Mouse (Mus musculus) heart, embryonic 16.5 days (tissue): ENCODE results near the gene Stx1b. TPM values are rescaled to one million over a fixed set of nuclear protein-coding genes. Genes with fewer than 3 reads are reported as not detected.

Source experiments
- ATAC-seq: fragments of 200-750 bp; cut with Nextera tagmentation; replicated peaks from 2 replicates; pipeline ENCODE4 v1.8.0; 2017; ENCODE audit warnings: moderate number of reproducible peaks; ENCODE audit not compliant: insufficient read depth, low FRiP score; ENCODE audit errors: extremely low read depth
- H3K27ac ChIP-seq: fragments of 300-500 bp; sonication (generic); 2 replicates; pipeline ENCODE4 v1.5.1; 2014; ENCODE audit warnings: mild to moderate bottlenecking, low read length, control low read depth, moderate library complexity
- H3K27me3 ChIP-seq: fragments of 300-500 bp; sonication (generic); 2 replicates; pipeline ENCODE4 v1.6.1; 2014; ENCODE audit warnings: low read length, mixed read lengths; ENCODE audit not compliant: control insufficient read depth, insufficient read depth
- H3K36me3 ChIP-seq: fragments of 300-500 bp; sonication (generic); 2 replicates; pipeline ENCODE4 v1.6.1; 2014; ENCODE audit not compliant: control insufficient read depth, insufficient read depth
- H3K4me1 ChIP-seq: fragments of 300-500 bp; sonication (generic); 2 replicates; pipeline ENCODE4 v1.6.1; 2014; ENCODE audit warnings: low read length, mixed read lengths; ENCODE audit not compliant: control insufficient read depth, insufficient read depth
- H3K4me2 ChIP-seq: fragments of 300-500 bp; sonication (generic); 2 replicates; pipeline ENCODE4 v1.6.1; 2014; ENCODE audit warnings: low read depth, mild to moderate bottlenecking, control low read depth, low read length
- H3K4me3 ChIP-seq: fragments of 300-500 bp; sonication (generic); 2 replicates; pipeline ENCODE4 v1.5.1; 2014; ENCODE audit warnings: mild to moderate bottlenecking, control low read depth, low read length
- H3K9ac ChIP-seq: fragments of 300-500 bp; sonication (generic); 2 replicates; pipeline ENCODE4 v1.6.1; 2014; ENCODE audit warnings: low read length, control low read depth
- H3K9me3 ChIP-seq: fragments of 300-500 bp; sonication (generic); replicated peaks from 2 replicates; pipeline ENCODE4 v1.6.1; 2016; ENCODE audit warnings: low read length; ENCODE audit not compliant: control insufficient read depth
- WGBS: fragments of 180-500 bp; shearing (Covaris S2); extraction: QIAGEN DNeasy Blood & Tissue Kit; methylation state at CpG from one replicate; pipeline ENCODE4 v1.1.7; 2014; 5-methylcytosine and 5-hydroxymethylcytosine counted together
- polyA plus RNA-seq: library from polyadenylated mRNA; unstranded; fragments of >200 nt; fragmentation: Nextera tagmentation; extraction: Ambion mirVana; gene quantifications from 2 replicates; pipeline ENCODE4 v1.2.1, GENCODE M21; 2015

Gene Stx1b
- polyA plus RNA-seq, 1 experiment from 2014 or later: 1.3 TPM

DNA sequence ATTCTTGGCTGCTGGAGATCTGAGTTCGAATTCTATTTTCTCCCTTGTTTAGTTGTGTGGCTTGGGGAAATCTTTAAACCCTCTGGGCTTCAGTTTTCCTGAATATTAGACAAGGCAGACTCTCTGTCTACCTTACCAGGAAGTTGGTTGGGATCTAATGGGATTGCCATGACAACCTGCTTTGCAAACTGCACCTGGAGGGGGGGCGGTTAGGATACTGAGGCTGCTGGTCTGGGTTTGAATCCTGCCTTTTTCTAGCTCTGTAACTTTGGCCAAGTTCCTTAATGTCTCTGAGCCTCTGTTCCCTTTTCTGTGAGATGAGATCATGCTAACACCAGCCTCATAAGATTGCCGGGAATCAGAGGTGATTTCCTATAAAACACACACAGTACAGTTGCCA lies 1.9 kb downstream of the Stx1b start:
- Histone ChIP-seq H3K27me3 (no peaks in the 10 kb centered on the region; the same call in 1 of the 2 replicates), H3K9me3 (no peaks in the 10 kb centered on the region), H3K4me2 (no peak overlapping the region), H3K9ac (no peak overlapping the region), H3K4me3 (no peak overlapping the region), H3K27ac (no peak overlapping the region), H3K36me3 (no peaks in the 10 kb centered on the region), H3K4me1 (0 out of 2 replicates have a peak, but pooled peaks cover 3% of the 10 kb centered on the region)
- WGBS: 73% methylated on average over 3 of the region's 3 CpGs
- no peak for ATAC-seq

GRCm38 (mm10) chr7:127820836-127821509 lies 3.4 kb downstream of the Stx1b start:
- WGBS: 61% methylated on average over 13 of the region's 13 CpGs
- Histone ChIP-seq H3K36me3 (no peaks in the 10 kb centered on the region), H3K4me2 (no peak overlapping the region), H3K4me3 (no peak overlapping the region), H3K27ac (peak overlapping the region; percentile 56), H3K27me3 (no peaks in the 10 kb centered on the region; the same call in 1 of the 2 replicates), H3K9me3 (no peaks in the 10 kb centered on the region), H3K4me1 (peaks cover 7% of the 10 kb centered on the region), H3K9ac (no peak overlapping the region)
- no peak for ATAC-seq

GRCm38 (mm10) chr7:127817776-127818175 lies 6.6 kb downstream of the Stx1b start:
- Histone ChIP-seq H3K27ac (no peak overlapping the region), H3K9ac (no peak overlapping the region)
- no peak for ATAC-seq

GRCm38 (mm10) chr7:127817053-127817452 lies 7.3 kb downstream of the Stx1b start:
- Histone ChIP-seq H3K36me3 (no peaks in the 10 kb centered on the region), H3K27ac (no peak overlapping the region), H3K4me1 (peaks cover 18% of the 10 kb centered on the region), H3K4me2 (no peak overlapping the region), H3K9ac (no peak overlapping the region), H3K9me3 (no peaks in the 10 kb centered on the region), H3K27me3 (no peaks in the 10 kb centered on the region), H3K4me3 (no peak overlapping the region)
- no peak for ATAC-seq
- 68% methylated on average over 7 of the region's 7 CpGs for WGBS

More at GRCm38 (mm10) chr7:127817776-127818175, 6.6 kb downstream of the Stx1b start:
- 83% methylated on average over 5 of the region's 5 CpGs for WGBS
- Histone ChIP-seq H3K9me3 (no peaks in the 10 kb centered on the region), H3K4me3 (no peak overlapping the region), H3K4me1 (peaks cover 18% of the 10 kb centered on the region), H3K36me3 (no peaks in the 10 kb centered on the region), H3K4me2 (no peak overlapping the region), H3K27me3 (no peaks in the 10 kb centered on the region)

DNA sequence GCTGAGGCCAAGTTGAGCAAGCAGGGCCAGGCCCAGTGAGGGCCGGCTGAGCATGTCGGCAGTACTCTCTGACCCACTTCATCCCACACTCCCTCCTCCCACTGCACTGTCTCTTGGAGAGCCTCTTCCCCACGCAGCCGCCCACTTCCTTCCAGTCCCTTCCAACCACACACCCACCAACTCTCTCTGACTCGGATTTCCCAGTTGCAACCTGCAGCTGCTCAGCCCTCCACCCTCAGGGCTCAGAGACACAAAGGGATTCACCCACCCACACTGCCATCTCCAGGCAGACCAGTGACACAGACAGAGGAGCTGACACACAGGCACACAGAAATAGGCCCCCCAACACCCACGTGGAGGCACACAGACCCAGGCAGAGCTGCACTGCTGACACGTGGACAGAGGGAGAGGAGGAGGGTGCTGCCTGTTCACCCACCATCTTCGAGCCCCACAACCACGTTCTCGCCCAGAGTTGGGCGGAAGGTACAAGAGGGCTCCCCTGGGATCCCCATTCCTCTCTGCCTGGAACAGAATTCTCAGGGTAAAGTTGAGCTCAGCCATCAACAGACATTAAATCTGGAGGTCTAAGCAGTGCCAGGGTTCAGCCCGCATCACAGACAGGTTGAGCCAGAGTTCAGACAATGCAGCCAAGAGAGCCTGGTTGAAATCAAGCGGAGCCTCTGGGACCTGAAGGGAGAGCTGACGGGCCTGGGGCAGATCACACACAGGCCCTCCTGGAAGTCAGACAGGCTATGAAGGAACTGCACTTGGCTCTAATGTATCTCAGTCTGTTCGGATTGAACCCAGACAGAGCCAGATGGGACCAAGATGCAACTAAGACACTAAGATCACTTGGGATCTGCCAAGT lies 8.2 kb downstream of the Stx1b start:
- H3K4me3 ChIP-seq: no peak overlapping the region
- no peaks in the 10 kb centered on the region for H3K9me3 ChIP-seq
- H3K9ac ChIP-seq: no peak overlapping the region; the same call in 1 of the 2 replicates
- H3K4me2 ChIP-seq: no peak overlapping the region
- no peak overlapping the region for H3K27ac ChIP-seq
- H3K27me3 ChIP-seq: no peaks in the 10 kb centered on the region
- H3K36me3 ChIP-seq: no peaks in the 10 kb centered on the region
- 50% methylated on average over 15 of the region's 15 CpGs for WGBS
- H3K4me1 ChIP-seq: peaks cover 18% of the 10 kb centered on the region
- peak; percentile 23; the same call in 1 of the 2 replicates for ATAC-seq

DNA sequence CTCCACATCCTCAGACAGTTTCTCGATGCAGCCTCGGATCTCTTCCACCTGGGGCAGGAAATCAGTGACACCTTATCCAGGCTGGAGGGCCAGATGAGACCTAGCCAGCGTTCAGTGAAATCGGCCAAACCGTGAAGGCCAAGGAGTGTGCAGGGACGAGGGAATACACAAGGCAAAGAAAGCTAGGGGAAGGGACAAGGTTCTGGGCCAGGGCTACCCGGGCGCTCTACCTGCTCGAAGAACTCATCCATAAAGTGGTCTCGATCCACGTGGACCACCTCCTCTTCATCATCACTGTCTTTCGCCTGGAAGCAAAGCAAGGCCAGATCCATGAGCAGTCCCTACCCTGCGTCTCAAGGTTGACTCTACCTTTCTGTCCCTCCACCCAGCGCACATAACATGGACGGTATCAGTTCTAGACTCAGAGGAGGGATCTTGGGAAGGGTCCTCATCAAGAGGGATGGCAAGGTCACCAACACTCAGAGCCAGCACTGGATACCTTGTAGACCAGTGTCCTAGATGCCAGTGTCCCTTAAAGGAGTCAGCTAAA lies 9.2 kb downstream of the Stx1b start:
- no peak overlapping the region for H3K4me2 ChIP-seq
- 86% methylated on average over 15 of the region's 15 CpGs for WGBS
- no peak for ATAC-seq
- no peak overlapping the region for H3K4me3 ChIP-seq
- peaks cover 18% of the 10 kb centered on the region for H3K4me1 ChIP-seq
- no peaks in the 10 kb centered on the region for H3K9me3 ChIP-seq
- no peaks in the 10 kb centered on the region for H3K36me3 ChIP-seq
- H3K27me3 ChIP-seq: no peaks in the 10 kb centered on the region
- H3K9ac ChIP-seq: no peak overlapping the region
- H3K27ac ChIP-seq: peak overlapping the region; percentile 2; the same call in 1 of the 2 replicates

- Histone ChIP-seq H3K4me3 (no peak overlapping the region), H3K4me1 (peaks cover 18% of the 10 kb centered on the region), H3K4me2 (peak overlapping the region; percentile 47), H3K9ac (peak overlapping the region; percentile 54; the same call in 1 of the 2 replicates), H3K27me3 (no peaks in the 10 kb centered on the region), H3K27ac (peak overlapping the region; percentile 92), H3K36me3 (no peaks in the 10 kb centered on the region), H3K9me3 (no peaks in the 10 kb centered on the region)
- WGBS: 67% methylated on average over 19 of the region's 19 CpGs
- ATAC-seq: peak; percentile 84
These were observed 10.0 kb downstream of the Stx1b start for GRCm38 (mm10) chr7:127814241-127814921.

- Histone ChIP-seq H3K27ac (peak overlapping the region; percentile 92), H3K27me3 (no peaks in the 10 kb centered on the region), H3K9me3 (no peaks in the 10 kb centered on the region), H3K36me3 (no peaks in the 10 kb centered on the region), H3K4me1 (peaks cover 18% of the 10 kb centered on the region), H3K4me3 (no peak overlapping the region), H3K9ac (peak overlapping the region; percentile 54; the same call in 1 of the 2 replicates), H3K4me2 (peak overlapping the region; percentile 47)
- 59% methylated on average over 4 of the region's 4 CpGs for WGBS
- ATAC-seq: peak; percentile 62; the same call in 1 of the 2 replicates
These were observed 10.5 kb downstream of the Stx1b start for GRCm38 (mm10) chr7:127813821-127814220.
